Mouse (Mus musculus): ENCODE results near the gene Draxin. TPM values are rescaled to one million over a fixed set of nuclear protein-coding genes. Genes with fewer than 3 reads are reported as not detected.

Gene Draxin
- polyA plus RNA-seq, 1 experiment: 0.24 TPM

DNA sequence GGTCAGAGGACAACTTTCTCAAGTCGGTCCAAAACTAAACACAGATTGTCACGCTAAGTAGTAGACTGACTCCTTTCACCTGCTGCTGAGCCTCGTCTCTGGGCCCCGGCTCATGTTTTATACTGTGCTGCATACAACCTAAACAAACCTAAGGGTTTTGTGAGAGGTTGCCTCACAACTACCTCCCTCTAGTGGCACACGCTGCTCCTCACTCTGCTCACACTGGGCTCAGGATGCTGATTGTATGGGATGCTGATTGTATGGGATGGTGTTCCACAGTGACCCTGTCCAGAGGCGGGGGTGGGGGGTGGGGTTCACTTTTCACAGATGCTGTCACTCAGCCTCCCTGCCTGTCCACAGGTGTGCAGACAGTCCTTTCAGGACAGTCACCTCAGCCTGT lies 51.3 kb downstream of the Draxin start:
- 0 out of 2 replicates have a peak, but pooled peaks cover 5% of the 10 kb centered on the region for H3K4me1 ChIP-seq (ENCODE audit: control insufficient read depth, insufficient read depth, insufficient read length, low read length)
- 72% methylated on average over 6 of the region's 6 CpGs for WGBS
- TF ChIP-seq POLR2A (IDR thresholded peaks at IDR 0.05; ENCODE audit: low read depth, low read length) (no peak), CTCF (IDR thresholded peaks at IDR 0.05; ENCODE audit: extremely low read depth, insufficient read length, insufficient replicate concordance, low read depth, low read length) (no peak)
- no peak overlapping the region for H3K27ac ChIP-seq (ENCODE audit: insufficient read depth, low read depth, low read length)
- H3K27me3 ChIP-seq (ENCODE audit: control insufficient read depth, insufficient read depth, low read length): no peaks in the 10 kb centered on the region
- no peak overlapping the region for H3K4me3 ChIP-seq (ENCODE audit: low read depth, low read length)
- peaks cover 13% of the 10 kb centered on the region for H3K36me3 ChIP-seq (ENCODE audit: control insufficient read depth, insufficient read depth, low read length)

DNA sequence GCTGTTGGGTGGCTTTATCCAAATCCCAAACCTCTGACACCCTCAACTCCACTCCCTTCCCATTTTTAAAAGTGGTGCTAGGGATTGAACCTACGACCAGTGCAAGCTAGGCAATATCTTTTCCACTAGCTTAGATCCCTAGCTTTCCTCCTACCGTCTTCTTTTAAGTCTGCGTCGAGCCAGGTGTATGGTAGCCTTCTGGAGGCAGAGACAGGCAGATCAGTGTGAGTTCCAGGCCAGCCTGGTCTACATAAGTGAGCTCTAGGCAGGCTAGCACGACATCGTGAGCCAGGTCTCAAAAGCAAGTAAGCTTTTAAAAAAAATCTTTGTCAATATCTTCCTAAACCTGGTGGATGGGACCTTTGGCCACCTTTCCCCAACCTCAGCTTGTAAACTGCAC lies 54.6 kb downstream of the Draxin start:
- 83% methylated on average over 6 of the region's 6 CpGs for WGBS

DNA sequence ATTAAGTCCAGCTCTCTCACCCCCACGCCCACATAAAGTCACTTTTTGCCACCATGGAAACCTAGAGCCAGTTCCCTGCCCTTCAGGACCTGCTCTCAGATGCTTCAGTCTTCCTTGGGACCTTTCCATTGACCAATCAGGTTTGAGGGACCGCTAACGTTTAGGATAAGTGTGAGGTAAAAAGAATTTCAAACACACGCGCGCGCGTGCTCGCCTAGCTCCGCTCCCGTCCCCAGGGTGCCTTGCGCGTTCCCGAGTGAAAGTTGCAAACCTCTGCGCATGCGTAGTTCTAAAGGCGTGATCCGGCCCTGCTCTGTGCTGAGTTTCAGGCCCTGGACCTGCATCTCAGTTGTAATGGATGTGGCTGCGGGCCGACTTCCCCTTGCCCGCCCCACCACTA lies 55.2 kb downstream of the Draxin start:
- peak overlapping the region; percentile 60 for H3K4me3 ChIP-seq (ENCODE audit: low read depth, low read length)
- WGBS: 31% methylated on average over 21 of the region's 21 CpGs
- no peak for TF ChIP-seq POLR2A (IDR thresholded peaks at IDR 0.05; ENCODE audit: low read depth, low read length)
- TF ChIP-seq CTCF (IDR thresholded peaks at IDR 0.05; ENCODE audit: extremely low read depth, insufficient read length, insufficient replicate concordance, low read depth, low read length): no peak
- H3K36me3 ChIP-seq (ENCODE audit: control insufficient read depth, insufficient read depth, low read length): peaks cover 6% of the 10 kb centered on the region; the same call in 1 of the 2 replicates
- no peaks in the 10 kb centered on the region for H3K4me1 ChIP-seq (ENCODE audit: control insufficient read depth, insufficient read depth, insufficient read length, low read length)
- no peak overlapping the region for H3K27ac ChIP-seq (ENCODE audit: insufficient read depth, low read depth, low read length)
- no peaks in the 10 kb centered on the region for H3K27me3 ChIP-seq (ENCODE audit: control insufficient read depth, insufficient read depth, low read length)

More for the DNA sequence above, 54.6 kb downstream of the Draxin start:
- no peak overlapping the region for H3K4me3 ChIP-seq (ENCODE audit: low read depth, low read length)
- H3K36me3 ChIP-seq (ENCODE audit: control insufficient read depth, insufficient read depth, low read length): peaks cover 7% of the 10 kb centered on the region; the same call in 1 of the 2 replicates
- no peak overlapping the region for H3K27ac ChIP-seq (ENCODE audit: insufficient read depth, low read depth, low read length)
- H3K27me3 ChIP-seq (ENCODE audit: control insufficient read depth, insufficient read depth, low read length): no peaks in the 10 kb centered on the region
- TF ChIP-seq POLR2A (IDR thresholded peaks at IDR 0.05; ENCODE audit: low read depth, low read length) (no peak), CTCF (IDR thresholded peaks at IDR 0.05; ENCODE audit: extremely low read depth, insufficient read length, insufficient replicate concordance, low read depth, low read length) (no peak)
- no peaks in the 10 kb centered on the region for H3K4me1 ChIP-seq (ENCODE audit: control insufficient read depth, insufficient read depth, insufficient read length, low read length)

DNA sequence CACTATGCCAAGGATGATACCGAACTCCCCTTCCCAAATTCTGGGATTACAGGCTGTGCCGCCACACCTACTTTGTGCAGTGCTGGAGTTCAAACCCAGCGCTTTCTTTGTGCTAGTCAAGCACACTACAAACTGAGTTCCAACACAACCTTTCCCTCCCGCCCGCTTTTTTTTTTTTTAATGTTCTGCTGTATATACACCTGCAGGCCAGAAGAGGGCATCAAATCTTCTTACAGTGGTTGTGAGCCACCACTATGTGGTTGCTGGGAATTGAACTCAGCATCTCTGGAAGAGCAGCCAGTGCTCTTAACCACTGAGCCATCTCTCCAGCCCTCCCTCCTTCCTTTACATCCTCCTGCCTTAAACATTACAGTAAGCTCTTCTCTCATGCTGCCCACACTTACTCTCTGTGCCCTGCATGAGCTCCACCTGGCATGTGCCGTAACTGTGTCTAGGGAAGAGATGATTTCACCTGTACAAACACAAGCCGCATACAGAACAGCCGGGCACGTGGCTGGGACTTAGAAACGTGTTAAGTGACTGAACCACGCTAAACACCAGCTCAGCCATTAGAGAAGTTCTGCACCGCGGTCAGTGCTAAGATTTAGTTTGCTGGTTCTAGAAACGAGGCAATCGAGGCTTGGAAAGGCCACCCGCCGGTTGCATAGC lies 55.8 kb downstream of the Draxin start:
- H3K4me1 ChIP-seq (ENCODE audit: control insufficient read depth, insufficient read depth, insufficient read length, low read length): no peaks in the 10 kb centered on the region; the same call in 1 of the 2 replicates
- H3K4me3 ChIP-seq (ENCODE audit: low read depth, low read length): peak overlapping the region; percentile 60
- TF ChIP-seq CTCF (IDR thresholded peaks at IDR 0.05; ENCODE audit: extremely low read depth, insufficient read length, insufficient replicate concordance, low read depth, low read length) (peak; percentile 4; the same call in 1 of the 2 replicates), POLR2A (IDR thresholded peaks at IDR 0.05; ENCODE audit: low read depth, low read length) (no peak)
- no peaks in the 10 kb centered on the region for H3K27me3 ChIP-seq (ENCODE audit: control insufficient read depth, insufficient read depth, low read length)
- H3K27ac ChIP-seq (ENCODE audit: insufficient read depth, low read depth, low read length): no peak overlapping the region
- 29% methylated on average over 17 of the region's 17 CpGs for WGBS
- H3K36me3 ChIP-seq (ENCODE audit: control insufficient read depth, insufficient read depth, low read length): no peaks in the 10 kb centered on the region

DNA sequence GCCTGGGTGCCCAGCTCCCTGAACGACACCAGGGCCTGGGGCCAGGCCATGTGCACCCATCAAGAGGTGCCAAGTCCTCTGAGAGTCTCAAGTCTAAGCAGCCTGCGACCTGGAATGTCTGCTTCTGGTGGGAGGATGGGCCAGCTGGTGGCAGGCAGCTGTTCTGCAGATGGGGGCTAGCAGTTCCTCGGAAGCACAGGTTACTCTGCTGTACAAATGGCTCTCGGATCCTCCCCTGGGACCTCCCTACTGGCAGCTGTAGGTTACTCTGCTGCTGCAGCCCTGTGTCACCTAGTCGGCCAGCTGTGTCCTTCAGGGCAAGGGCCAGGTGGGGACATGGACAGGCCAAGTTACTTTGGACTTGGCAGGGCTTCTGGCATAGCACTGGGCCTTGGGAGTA lies 59.0 kb downstream of the Draxin start:
- H3K36me3 ChIP-seq (ENCODE audit: control insufficient read depth, insufficient read depth, low read length): no peaks in the 10 kb centered on the region
- TF ChIP-seq CTCF (IDR thresholded peaks at IDR 0.05; ENCODE audit: extremely low read depth, insufficient read length, insufficient replicate concordance, low read depth, low read length) (no peak), POLR2A (IDR thresholded peaks at IDR 0.05; ENCODE audit: low read depth, low read length) (no peak)
- H3K4me1 ChIP-seq (ENCODE audit: control insufficient read depth, insufficient read depth, insufficient read length, low read length): no peaks in the 10 kb centered on the region; the same call in 1 of the 2 replicates
- WGBS: 56% methylated on average over 5 of the region's 5 CpGs
- no peaks in the 10 kb centered on the region for H3K27me3 ChIP-seq (ENCODE audit: control insufficient read depth, insufficient read depth, low read length)
- no peak overlapping the region for H3K27ac ChIP-seq (ENCODE audit: insufficient read depth, low read depth, low read length)
- H3K4me3 ChIP-seq (ENCODE audit: low read depth, low read length): no peak overlapping the region

DNA sequence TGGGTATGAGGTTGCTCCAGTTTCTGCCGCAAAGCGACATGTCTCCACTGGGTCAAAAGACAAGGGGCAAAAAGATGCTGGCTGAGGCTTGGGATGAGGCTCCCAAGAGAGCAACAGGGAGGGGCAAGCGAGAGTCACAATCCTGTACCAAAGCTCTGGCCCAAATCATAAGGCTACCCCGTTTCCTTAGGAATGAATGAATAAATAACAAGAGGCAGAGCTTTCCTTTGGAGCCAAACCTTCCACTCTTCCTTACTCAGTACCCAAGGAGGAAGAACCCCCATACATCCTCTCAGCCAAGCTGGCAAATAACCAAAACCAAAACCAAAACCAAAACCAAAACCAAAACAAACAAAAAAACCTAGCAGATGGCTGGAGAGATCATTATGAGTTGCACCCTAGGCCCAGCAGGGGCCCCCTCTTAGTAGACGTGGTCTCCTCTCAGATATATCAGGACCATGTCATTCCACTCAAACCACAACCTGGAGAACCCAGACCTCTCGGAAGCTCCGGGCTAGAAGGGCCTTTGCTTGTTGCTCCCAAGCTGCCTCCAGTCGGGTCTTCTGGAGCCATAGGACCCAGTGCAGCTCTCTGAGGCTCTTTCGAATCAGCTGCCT lies 60.8 kb downstream of the Draxin start:
- Histone ChIP-seq H3K27me3 (ENCODE audit: control insufficient read depth, insufficient read depth, low read length) (no peaks in the 10 kb centered on the region), H3K36me3 (ENCODE audit: control insufficient read depth, insufficient read depth, low read length) (no peaks in the 10 kb centered on the region), H3K4me3 (ENCODE audit: low read depth, low read length) (no peak overlapping the region), H3K27ac (ENCODE audit: insufficient read depth, low read depth, low read length) (0 out of 2 replicates have a peak overlapping the region, but pooled peaks have one; percentile 12), H3K4me1 (ENCODE audit: control insufficient read depth, insufficient read depth, insufficient read length, low read length) (no peaks in the 10 kb centered on the region; the same call in 1 of the 2 replicates)
- TF ChIP-seq POLR2A (IDR thresholded peaks at IDR 0.05; ENCODE audit: low read depth, low read length) (no peak), CTCF (IDR thresholded peaks at IDR 0.05; ENCODE audit: extremely low read depth, insufficient read length, insufficient replicate concordance, low read depth, low read length) (no peak)
- 71% methylated on average over 9 of the region's 9 CpGs for WGBS

DNA sequence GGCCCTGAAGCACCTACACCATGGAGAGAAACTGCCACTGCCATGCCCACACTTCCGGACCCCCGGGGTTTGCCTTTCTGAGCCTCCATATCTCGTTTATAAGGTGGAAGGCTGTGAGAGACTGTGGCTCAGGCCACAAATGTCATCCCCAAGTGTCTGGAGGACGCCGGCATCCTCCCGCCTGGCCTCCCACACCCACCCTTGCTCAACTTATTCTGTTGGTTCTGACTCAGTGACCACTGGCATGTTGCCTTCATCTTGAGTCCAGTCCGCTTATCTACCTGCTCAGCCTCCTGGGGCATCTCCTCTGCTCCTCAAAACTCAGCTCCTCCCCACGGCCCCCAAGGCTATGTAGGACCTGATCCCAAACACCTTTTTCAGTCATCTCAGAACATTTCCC lies 63.2 kb downstream of the Draxin start:
- TF ChIP-seq CTCF (IDR thresholded peaks at IDR 0.05; ENCODE audit: extremely low read depth, insufficient read length, insufficient replicate concordance, low read depth, low read length) (no peak), POLR2A (IDR thresholded peaks at IDR 0.05; ENCODE audit: low read depth, low read length) (no peak)
- Histone ChIP-seq H3K27ac (ENCODE audit: insufficient read depth, low read depth, low read length) (no peak overlapping the region), H3K27me3 (ENCODE audit: control insufficient read depth, insufficient read depth, low read length) (no peaks in the 10 kb centered on the region), H3K4me3 (ENCODE audit: low read depth, low read length) (no peak overlapping the region), H3K36me3 (ENCODE audit: control insufficient read depth, insufficient read depth, low read length) (no peaks in the 10 kb centered on the region), H3K4me1 (ENCODE audit: control insufficient read depth, insufficient read depth, insufficient read length, low read length) (no peaks in the 10 kb centered on the region; the same call in 1 of the 2 replicates)
- 89% methylated on average over 8 of the region's 8 CpGs for WGBS

Measured in small intestine, adult 2 months (tissue).